ENCODE assay signal across 18 mouse cellular contexts in the genomic region with DNA sequence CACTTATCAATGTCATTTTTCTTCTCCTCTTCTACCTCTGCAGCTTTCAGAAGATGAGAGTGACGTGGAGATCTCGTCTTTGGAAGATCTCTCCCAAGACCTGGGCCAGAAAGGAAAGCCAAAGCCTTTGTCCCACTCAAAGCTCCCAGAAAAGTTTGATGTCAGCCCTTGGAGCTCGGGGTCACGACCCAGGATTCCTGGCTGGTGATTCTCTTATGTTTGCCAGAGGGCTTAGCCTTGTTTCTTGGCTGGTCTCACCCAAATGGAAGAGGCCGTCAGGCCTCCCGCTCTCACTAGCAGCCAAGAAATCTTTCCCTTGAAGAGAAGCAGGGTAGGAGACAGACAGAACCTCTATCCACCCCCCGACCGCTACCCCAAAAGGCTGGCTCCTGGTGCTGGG. TPM values are rescaled to one million over a fixed set of nuclear protein-coding genes. Genes with fewer than 3 reads are reported as not detected.
A peak's percentile ranks its signal among the peaks of the same experiment; 100 is the strongest.
DNase-seq lines count a peak whose midpoint lies in the region; ATAC-seq and TF ChIP-seq lines count a peak whose summit lies in the region.
"Had no signal": no experiment of that assay in that cellular context is flagged by ENCODE, and none has a peak within 500 bp of the region (broad histone marks: within the 10 kb centered on the region; RNA-seq: fewer than 3 reads in every experiment).

No protein-coding gene starts in this region.

- H3K9me3 ChIP-seq in midbrain, embryonic 10.5 days (replicated peaks) = peaks cover 11% of the 10 kb centered on the region; the same call in 1 of the 2 replicates
- H3K9me3 ChIP-seq in midbrain, postnatal 0 days (ENCODE audit: low read length) = no peaks in the 10 kb centered on the region
- no peaks in the 10 kb centered on the region for H3K9me3 ChIP-seq in intestine, postnatal 0 days (ENCODE audit: control insufficient read depth)
- H3K9me3 ChIP-seq: forebrain, embryonic 15.5 days; G1E had no signal

- no peaks in the 10 kb centered on the region for H3K27me3 ChIP-seq in midbrain, embryonic 10.5 days (ENCODE audit: low read depth, poor library complexity, severe bottlenecking)
- no peaks in the 10 kb centered on the region for H3K27me3 ChIP-seq in midbrain, postnatal 0 days (ENCODE audit: insufficient read depth, low read length)
- no peaks in the 10 kb centered on the region for H3K27me3 ChIP-seq in intestine, postnatal 0 days (replicated peaks; ENCODE audit: control insufficient read depth, insufficient read depth, low read length)
- H3K27me3 ChIP-seq: forebrain, embryonic 15.5 days; limb, embryonic 13.5 days had no signal

- intact Hi-C loops in heart, postnatal 25 days (cut with DNase I) = no loop called here

- peak; percentile 9 for DNase-seq in embryo, embryonic 10.5 days (ENCODE audit: low spot score)
- no peak for DNase-seq in embryo, embryonic 11 days
- DNase-seq in midbrain, embryonic 10.5 days (ENCODE audit: low spot score) = peak; percentile 30
- no peak for DNase-seq in midbrain, postnatal 0 days (ENCODE audit: low spot score)
- peak; percentile 35 for DNase-seq in heart, postnatal 25 days (ENCODE audit: low spot score)
- DNase-seq in testis, postnatal 10 days (ENCODE audit: low spot score) = no peak
- no peak for DNase-seq in thymus, postnatal 0 days (ENCODE audit: low spot score)
- DNase-seq: cerebellum, adult 11-12 months; retina, postnatal 1 day had no signal

- H3K9ac ChIP-seq in midbrain, postnatal 0 days (replicated peaks; ENCODE audit: low read length, poor library complexity, severe bottlenecking) = no peak overlapping the region
- no peak overlapping the region for H3K9ac ChIP-seq in intestine, postnatal 0 days (ENCODE audit: low read depth, low read length)
- H3K9ac ChIP-seq: forebrain, embryonic 15.5 days; limb, embryonic 13.5 days had no signal

- H3K4me3 ChIP-seq in midbrain, embryonic 10.5 days = no peak overlapping the region
- no peak overlapping the region for H3K4me3 ChIP-seq in midbrain, postnatal 0 days (ENCODE audit: low read depth, low read length)
- H3K4me3 ChIP-seq in intestine, postnatal 0 days (ENCODE audit: low read depth, low read length) = no peak overlapping the region
- H3K4me3 ChIP-seq: forebrain, embryonic 15.5 days; limb, embryonic 13.5 days had no signal

- no peak overlapping the region for H3K27ac ChIP-seq in midbrain, embryonic 10.5 days (replicated peaks)
- no peak overlapping the region for H3K27ac ChIP-seq in midbrain, postnatal 0 days (ENCODE audit: low read depth, low read length)
- no peak overlapping the region for H3K27ac ChIP-seq in intestine, postnatal 0 days (ENCODE audit: low read depth, low read length)
- H3K27ac ChIP-seq: forebrain, embryonic 15.5 days; limb, embryonic 13.5 days; macrophage had no signal

- 67% methylated on average over 8 of the region's 8 CpGs for WGBS in midbrain, embryonic 10.5 days
- WGBS in midbrain, postnatal 0 days = 85% methylated on average over 8 of the region's 8 CpGs
- 83% methylated on average over 8 of the region's 8 CpGs for WGBS in intestine, postnatal 0 days

- no peak overlapping the region for H3K4me2 ChIP-seq in midbrain, postnatal 0 days (ENCODE audit: low read depth, low read length, poor library complexity, severe bottlenecking)
- H3K4me2 ChIP-seq in intestine, postnatal 0 days (replicated peaks; ENCODE audit: low read depth) = no peak overlapping the region
- H3K4me2 ChIP-seq: forebrain, embryonic 15.5 days; limb, embryonic 13.5 days had no signal

- peaks cover 90% of the 10 kb centered on the region for H3K36me3 ChIP-seq in midbrain, embryonic 10.5 days
- H3K36me3 ChIP-seq in midbrain, postnatal 0 days (ENCODE audit: insufficient read depth, low read length) = peaks cover 7% of the 10 kb centered on the region; the same call in 1 of the 2 replicates
- H3K36me3 ChIP-seq in intestine, postnatal 0 days (ENCODE audit: control insufficient read depth, insufficient read depth) = peaks cover 6% of the 10 kb centered on the region; the same call in 1 of the 2 replicates
- H3K36me3 ChIP-seq: G1E had no signal

- H3K4me1 ChIP-seq in midbrain, embryonic 10.5 days = peaks cover 8% of the 10 kb centered on the region; the same call in 1 of the 2 replicates
- H3K4me1 ChIP-seq in midbrain, postnatal 0 days (ENCODE audit: insufficient read depth, low read length) = no peaks in the 10 kb centered on the region
- H3K4me1 ChIP-seq in intestine, postnatal 0 days (replicated peaks; ENCODE audit: control insufficient read depth, insufficient read depth, low read length) = no peaks in the 10 kb centered on the region
- H3K4me1 ChIP-seq: forebrain, embryonic 15.5 days; limb, embryonic 13.5 days had no signal

- TF ChIP-seq CTCF in midbrain, postnatal 0 days (IDR thresholded peaks at IDR 0.05) = no peak
- TF ChIP-seq CTCF in intestine, postnatal 0 days (IDR thresholded peaks at IDR 0.05; ENCODE audit: low read depth) = no peak

- no peak for ATAC-seq in midbrain, postnatal 0 days (ENCODE audit: low FRiP score)
- ATAC-seq in intestine, postnatal 0 days = no peak
- ATAC-seq: forebrain, embryonic 15.5 days; intestine, embryonic 16.5 days had no signal

RNA-seq across cellular contexts. Expression of a gene that starts 38.3 kb away (rescaled TPM):
- 26.3 and 27.9 TPM in 2 replicates for polyA plus RNA-seq in midbrain, embryonic 10.5 days (2016; fragmentation: Nextera tagmentation; extraction: Ambion mirVana)
- 19.9 and 22.5 TPM in 2 replicates for total RNA-seq in midbrain, postnatal 0 days (2014; rRNA removed)
- polyA plus RNA-seq in midbrain, postnatal 0 days (2015; fragmentation: Nextera tagmentation; extraction: Ambion mirVana) = 7.1 and 8.1 TPM in 2 replicates
- 1 to 10 TPM; 4.1 to 4.2 TPM for total RNA-seq in heart, postnatal 25 days (2021)
- polyA plus RNA-seq in thymus, postnatal 0 days (2015; fragmentation: Nextera tagmentation; extraction: Ambion mirVana) = 2.2 and 2.3 TPM in 2 replicates
- polyA plus RNA-seq in intestine, postnatal 0 days (2015; fragmentation: Nextera tagmentation; extraction: Ambion mirVana) = 3.3 and 4.1 TPM in 2 replicates
- polyA plus RNA-seq: G1E, macrophage had no signal

RNA-seq across cellular contexts. Expression of a gene that starts 49.5 kb away (rescaled TPM):
- not detected in 2 replicates for polyA plus RNA-seq in midbrain, embryonic 10.5 days (2016; fragmentation: Nextera tagmentation; extraction: Ambion mirVana)
- not detected in 2 replicates for total RNA-seq in midbrain, postnatal 0 days (2014; rRNA removed)
- polyA plus RNA-seq in midbrain, postnatal 0 days (2015; fragmentation: Nextera tagmentation; extraction: Ambion mirVana) = not detected in 2 replicates
- total RNA-seq in heart, postnatal 25 days (2021) = under 1 TPM in 1 of 2 experiments, not detected in 1; 0.20 TPM
- polyA plus RNA-seq in thymus, postnatal 0 days (2015; fragmentation: Nextera tagmentation; extraction: Ambion mirVana) = 0.03 TPM in 1 of 2 replicates, not detected in the other
- 1.8 and 11.7 TPM in 2 replicates for polyA plus RNA-seq in intestine, postnatal 0 days (2015; fragmentation: Nextera tagmentation; extraction: Ambion mirVana)
- total RNA-seq: layer of hippocampus, postnatal 36 days had no signal
- polyA plus RNA-seq: embryonic facial prominence, embryonic 14.5 days; forebrain, embryonic 15.5 days; G1E; limb, embryonic 13.5 days; macrophage had no signal

RNA-seq across cellular contexts. Expression of a gene that starts 55.3 kb away (rescaled TPM):
- not detected in 2 replicates for polyA plus RNA-seq in midbrain, embryonic 10.5 days (2016; fragmentation: Nextera tagmentation; extraction: Ambion mirVana)
- total RNA-seq in midbrain, postnatal 0 days (2014; rRNA removed) = not detected in 2 replicates
- not detected in 2 replicates for polyA plus RNA-seq in midbrain, postnatal 0 days (2015; fragmentation: Nextera tagmentation; extraction: Ambion mirVana)
- not detected for total RNA-seq in heart, postnatal 25 days (2021)
- polyA plus RNA-seq in thymus, postnatal 0 days (2015; fragmentation: Nextera tagmentation; extraction: Ambion mirVana) = 0.09 TPM in 1 of 2 replicates, not detected in the other
- 0.81 and 1.0 TPM in 2 replicates for polyA plus RNA-seq in intestine, postnatal 0 days (2015; fragmentation: Nextera tagmentation; extraction: Ambion mirVana)
- polyA plus RNA-seq: embryonic facial prominence, embryonic 14.5 days; forebrain, embryonic 15.5 days; G1E; heart, postnatal 0 days; limb, embryonic 13.5 days; macrophage had no signal

Comparison
In these comparisons a context has a peak if more than half of its experiments do, and no peak if none do; other contexts are left out.
1. DNase-seq: peak in embryo, embryonic 10.5 days (single experiment), midbrain, embryonic 10.5 days (single experiment) and heart, postnatal 25 days (single experiment); none in embryo, embryonic 11 days (single experiment), midbrain, postnatal 0 days (single experiment), testis, postnatal 10 days (single experiment) and thymus, postnatal 0 days (single experiment).